Mouse (Mus musculus) MEL (cell line): ENCODE data around the gene Fam13a. TPM values are rescaled to one million over a fixed set of nuclear protein-coding genes. Genes with fewer than 3 reads are reported as not detected.

ENCODE experiments used
- DNase-seq: peaks from one replicate; pipeline ENCODE4 v3.0.0; 2011; ENCODE audit warnings: low read depth, low spot score
- H3K27ac ChIP-seq: 2 replicates; pipeline ENCODE4 v1.5.1; 2012; ENCODE audit warnings: low read depth, mild to moderate bottlenecking, control low read depth, low read length, moderate library complexity; ENCODE audit not compliant: control insufficient read depth
- H3K27me3 ChIP-seq, 2 experiments: fragments of 150-350 bp in 1 of 2; sonication (generic) in 1 of 2; 2 replicates each; pipeline ENCODE4 v1.6.1; 2012; ENCODE audit warnings: low read length in 2 of 2, mild to moderate bottlenecking in 2 of 2, improper control_type of control experiment in 1 of 2, moderate library complexity in 1 of 2; ENCODE audit not compliant: insufficient read depth in 2 of 2, control insufficient read depth in 1 of 2
- H3K36me3 ChIP-seq, 2 experiments: 2 replicates each; pipeline ENCODE4 v1.6.1; 2012 to 2014; ENCODE audit warnings: low read length in 2 of 2, improper control_type of control experiment in 1 of 2, inconsistent platforms in 1 of 2, mild to moderate bottlenecking in 1 of 2; ENCODE audit not compliant: insufficient read depth in 2 of 2, control insufficient read depth in 1 of 2
- H3K4me1 ChIP-seq, 2 experiments: fragments of 150-350 bp in 1 of 2; sonication (generic) in 1 of 2; 2 replicates each; pipeline ENCODE4 v1.6.1; 2012; ENCODE audit warnings: low read length in 2 of 2, improper control_type of control experiment in 1 of 2, mild to moderate bottlenecking in 1 of 2; ENCODE audit not compliant: insufficient read depth in 2 of 2, control insufficient read depth in 1 of 2
- H3K4me3 ChIP-seq, 2 experiments: fragments of 150-350 bp in 1 of 2; sonication (generic) in 1 of 2; 2 replicates each; pipeline ENCODE4 v1.5.1; 2012; ENCODE audit warnings: low read depth in 2 of 2, low read length in 2 of 2, mild to moderate bottlenecking in 2 of 2, moderate library complexity in 2 of 2, control low read depth in 1 of 2, improper control_type of control experiment in 1 of 2; ENCODE audit not compliant: control insufficient read depth in 1 of 2, insufficient read depth in 1 of 2
- H3K79me2 ChIP-seq: 2 replicates; pipeline ENCODE4 v1.6.1; 2012; ENCODE audit warnings: mild to moderate bottlenecking, low read length, moderate library complexity; ENCODE audit not compliant: control insufficient read depth, poor library complexity, insufficient read depth
- H3K9ac ChIP-seq: 2 replicates; pipeline ENCODE4 v1.6.1; 2012; ENCODE audit warnings: low read depth, mild to moderate bottlenecking, control low read depth, low read length, moderate library complexity; ENCODE audit not compliant: control insufficient read depth, poor library complexity, severe bottlenecking
- H3K9me3 ChIP-seq: fragments of 150-350 bp; sonication (generic); replicated peaks from 2 replicates; pipeline ENCODE4 v1.6.1; 2012; ENCODE audit warnings: mild to moderate bottlenecking, low read length, improper control_type of control experiment, moderate library complexity; ENCODE audit not compliant: insufficient read depth
- BHLHE40 ChIP-seq: IDR thresholded peaks from 2 replicates; pipeline ENCODE4 v1.6.1; 2012; ENCODE audit warnings: low read depth, mild to moderate bottlenecking, inconsistent platforms, low read length, improper control_type of control experiment, borderline replicate concordance
- CHD1 ChIP-seq: IDR thresholded peaks from 2 replicates; pipeline ENCODE4 v1.6.1; 2012; ENCODE audit warnings: low read depth, mild to moderate bottlenecking, inconsistent platforms, low read length, improper control_type of control experiment
- E2F4 ChIP-seq: IDR thresholded peaks from 2 replicates; pipeline ENCODE4 v1.6.1; 2011; ENCODE audit warnings: low read depth, low read length, improper control_type of control experiment, borderline replicate concordance
- ETS1 ChIP-seq: IDR thresholded peaks from 2 replicates; pipeline ENCODE4 v1.6.1; 2012; ENCODE audit warnings: low read depth, mild to moderate bottlenecking, inconsistent platforms, low read length, improper control_type of control experiment, moderate library complexity
- GATA1 ChIP-seq: IDR thresholded peaks from 2 replicates; pipeline ENCODE4 v1.6.1; 2011; ENCODE audit warnings: low read depth, low read length, improper control_type of control experiment
- HCFC1 ChIP-seq: IDR thresholded peaks from 2 replicates; pipeline ENCODE4 v1.6.1; 2012; ENCODE audit warnings: low read depth, mild to moderate bottlenecking, inconsistent platforms, low read length, improper control_type of control experiment, moderate library complexity
- JUND ChIP-seq: IDR thresholded peaks from 2 replicates; pipeline ENCODE4 v1.6.1; 2011; ENCODE audit warnings: low read depth, mild to moderate bottlenecking, improper control_type of control experiment, low read length
- MAX ChIP-seq: IDR thresholded peaks from 2 replicates; pipeline ENCODE4 v1.6.1; 2011; ENCODE audit warnings: low read length, improper control_type of control experiment
- MEF2A ChIP-seq: IDR thresholded peaks from 2 replicates; pipeline ENCODE4 v1.6.1; 2014; ENCODE audit warnings: low read depth, mild to moderate bottlenecking, inconsistent platforms, low read length, improper control_type of control experiment; ENCODE audit not compliant: poor library complexity, insufficient replicate concordance, severe bottlenecking; ENCODE audit errors: extremely low read depth
- MXI1 ChIP-seq: IDR thresholded peaks from 2 replicates; pipeline ENCODE4 v1.6.1; 2011; ENCODE audit warnings: mild to moderate bottlenecking, low read depth, low read length, improper control_type of control experiment
- MYB ChIP-seq: IDR thresholded peaks from 2 replicates; pipeline ENCODE4 v1.6.1; 2011; ENCODE audit warnings: mild to moderate bottlenecking, low read depth, low read length, improper control_type of control experiment
- MYC ChIP-seq: IDR thresholded peaks from 2 replicates; pipeline ENCODE4 v1.6.1; 2011; ENCODE audit warnings: low read depth, mild to moderate bottlenecking, low read length, improper control_type of control experiment, moderate library complexity
- NELFE ChIP-seq: IDR thresholded peaks from 2 replicates; pipeline ENCODE4 v1.6.1; 2011; ENCODE audit warnings: low read depth, low read length, improper control_type of control experiment
- NRF1 ChIP-seq: IDR thresholded peaks from 2 replicates; pipeline ENCODE4 v1.6.1; 2014; ENCODE audit warnings: low read depth, mild to moderate bottlenecking, inconsistent platforms, low read length, improper control_type of control experiment, moderate library complexity; ENCODE audit not compliant: poor library complexity, insufficient read depth, severe bottlenecking
- POLR2AphosphoS5 ChIP-seq: IDR thresholded peaks from 2 replicates; pipeline ENCODE4 v1.6.1; 2012; ENCODE audit warnings: low read depth, borderline replicate concordance, mild to moderate bottlenecking, inconsistent platforms, low read length, moderate library complexity, mixed read lengths
- RAD21 ChIP-seq: IDR thresholded peaks from 2 replicates; pipeline ENCODE4 v1.6.1; 2011; ENCODE audit warnings: mild to moderate bottlenecking, low read depth, low read length, improper control_type of control experiment
- RCOR1 ChIP-seq: IDR thresholded peaks from 2 replicates; pipeline ENCODE4 v1.6.1; 2012; ENCODE audit warnings: low read depth, mild to moderate bottlenecking, inconsistent platforms, low read length, improper control_type of control experiment
- SIN3A ChIP-seq: IDR thresholded peaks from 2 replicates; pipeline ENCODE4 v1.6.1; 2012; ENCODE audit warnings: low read length, improper control_type of control experiment, inconsistent platforms
- TAL1 ChIP-seq: IDR thresholded peaks from 2 replicates; pipeline ENCODE4 v1.6.1; 2012; ENCODE audit warnings: mild to moderate bottlenecking, inconsistent platforms, low read length, moderate library complexity, mixed read lengths
- TCF12 ChIP-seq: IDR thresholded peaks from 2 replicates; pipeline ENCODE4 v1.6.1; 2014; ENCODE audit warnings: low read depth, mild to moderate bottlenecking, inconsistent platforms, low read length, improper control_type of control experiment, moderate library complexity
- UBTF ChIP-seq: IDR thresholded peaks from 2 replicates; pipeline ENCODE4 v1.6.1; 2012; ENCODE audit warnings: low read depth, mild to moderate bottlenecking, inconsistent platforms, low read length, improper control_type of control experiment, moderate library complexity, borderline replicate concordance; ENCODE audit not compliant: insufficient read depth
- USF1 ChIP-seq: IDR thresholded peaks from 2 replicates; pipeline ENCODE4 v1.6.1; 2014; ENCODE audit warnings: low read depth, mild to moderate bottlenecking, inconsistent platforms, low read length, improper control_type of control experiment, moderate library complexity
- ZMIZ1 ChIP-seq: IDR thresholded peaks from 2 replicates; pipeline ENCODE4 v1.6.1; 2012; ENCODE audit warnings: low read depth, mild to moderate bottlenecking, inconsistent platforms, low read length, improper control_type of control experiment, moderate library complexity
- polyA plus RNA-seq, 2 experiments: library from polyadenylated mRNA; stranded (reverse) in 1 of 2; unstranded in 1 of 2; fragments of >175 nt in 1 of 2; fragments of >200 nt in 1 of 2; gene quantifications; 2 replicates each; pipeline versions ENCODE4 v1.2.1 to v1.2.4; 2012; ENCODE audit warnings: low replicate concordance in 2 of 2, low read depth in 1 of 2; ENCODE audit not compliant: insufficient read length in 2 of 2, insufficient read depth in 1 of 2, missing spikeins in 1 of 2
- total RNA-seq: library from RNA; depleted of rRNA; stranded (reverse); fragments of 300-350 nt; gene quantifications from 2 replicates; pipeline ENCODE4 v1.2.3, GENCODE M21; 2012

Gene Fam13a
- total and polyA plus RNA-seq, 3 experiments: not detected

GRCm38 (mm10) chr6:58946840-58947239 lies 77.5 kb downstream of the Fam13a start:
- Histone ChIP-seq H3K9me3 (no peaks in the 10 kb centered on the region), H3K79me2 (no peaks in the 10 kb centered on the region), H3K9ac (no peak overlapping the region), H3K27ac (no peak overlapping the region), H3K4me3 (no peak overlapping the region), H3K4me1 (peaks cover 0 to 2% of the 10 kb centered on the region in 2 experiments; a peak in 1 of 4 replicates), H3K27me3 (no peaks in the 10 kb centered on the region), H3K36me3 (peaks cover 0 to 3% of the 10 kb centered on the region in 2 experiments; a peak in 1 of 4 replicates)
- TF ChIP-seq UBTF: no peak
- no peak for TF ChIP-seq MEF2A
- no peak for TF ChIP-seq BHLHE40
- TF ChIP-seq MYB: no peak
- TF ChIP-seq ETS1: no peak
- no peak for TF ChIP-seq E2F4
- TF ChIP-seq RAD21: no peak
- no peak for TF ChIP-seq MYC
- TF ChIP-seq CHD1: no peak
- no peak for TF ChIP-seq RCOR1
- no peak for TF ChIP-seq TCF12
- TF ChIP-seq MXI1: no peak
- no peak for TF ChIP-seq NELFE
- no peak for TF ChIP-seq ZMIZ1
- no peak for TF ChIP-seq NRF1
- TF ChIP-seq SIN3A: no peak
- no peak for TF ChIP-seq GATA1
- no peak for TF ChIP-seq HCFC1
- TF ChIP-seq TAL1: no peak
- TF ChIP-seq JUND: no peak
- no peak for DNase-seq

- Histone ChIP-seq H3K9ac (no peak overlapping the region), H3K4me3 (no peak overlapping the region), H3K27me3 (no peaks in the 10 kb centered on the region), H3K79me2 (no peaks in the 10 kb centered on the region), H3K9me3 (no peaks in the 10 kb centered on the region), H3K27ac (no peak overlapping the region), H3K4me1 (peaks cover 0 to 2% of the 10 kb centered on the region in 2 experiments; a peak in 1 of 4 replicates), H3K36me3 (peaks cover 0 to 3% of the 10 kb centered on the region in 2 experiments; a peak in 1 of 4 replicates)
- no peak for DNase-seq
- TF ChIP-seq HCFC1 (no peak), MXI1 (no peak), POLR2AphosphoS5 (no peak), TCF12 (no peak), MAX (no peak), UBTF (no peak), JUND (no peak), USF1 (no peak), RCOR1 (no peak)
Measured at GRCm38 (mm10) chr6:58946246-58946645, 78.1 kb downstream of the Fam13a start.
